Mouse (Mus musculus): ENCODE measurements around the gene Slc16a2. TPM values are rescaled to one million over a fixed set of nuclear protein-coding genes. Genes with fewer than 3 reads are reported as not detected.

Gene Slc16a2
- polyA plus RNA-seq, 1 experiment, result 31.3 TPM

GRCm38 (mm10) chrX:103741215-103742056, 80.3 kb downstream of the Slc16a2 start:
- no peak for TF ChIP-seq POLR2A (IDR thresholded peaks at IDR 0.05; ENCODE audit: low read depth, low read length)
- Histone ChIP-seq H3K27ac (ENCODE audit: insufficient read depth, low read length) (peak overlapping the region; percentile 78), H3K4me1 (ENCODE audit: control insufficient read depth, insufficient read depth, low read length) (no peaks in the 10 kb centered on the region; the same call in 1 of the 2 replicates), H3K4me3 (ENCODE audit: insufficient read depth, low read length) (no peak overlapping the region)

- H3K4me3 ChIP-seq (ENCODE audit: insufficient read depth, low read length), result no peak overlapping the region
- no peaks in the 10 kb centered on the region for H3K4me1 ChIP-seq (ENCODE audit: control insufficient read depth, insufficient read depth, low read length)
- TF ChIP-seq POLR2A (IDR thresholded peaks at IDR 0.05; ENCODE audit: low read depth, low read length) (no peak), CTCF (IDR thresholded peaks at IDR 0.05; ENCODE audit: borderline replicate concordance, insufficient read depth, low read length) (no peak)
- no peak overlapping the region for H3K27ac ChIP-seq (ENCODE audit: insufficient read depth, low read length)
These were observed 87.7 kb downstream of the Slc16a2 start for GRCm38 (mm10) chrX:103734041-103734625.

GRCm38 (mm10) chrX:103733091-103733490, 88.7 kb downstream of the Slc16a2 start:
- Histone ChIP-seq H3K27ac (ENCODE audit: insufficient read depth, low read length) (no peak overlapping the region), H3K4me1 (ENCODE audit: control insufficient read depth, insufficient read depth, low read length) (no peaks in the 10 kb centered on the region), H3K4me3 (ENCODE audit: insufficient read depth, low read length) (no peak overlapping the region)
- no peak for TF ChIP-seq CTCF (IDR thresholded peaks at IDR 0.05; ENCODE audit: borderline replicate concordance, insufficient read depth, low read length)
- TF ChIP-seq POLR2A (IDR thresholded peaks at IDR 0.05; ENCODE audit: low read depth, low read length), result no peak

- Histone ChIP-seq H3K27ac (ENCODE audit: insufficient read depth, low read length) (no peak overlapping the region), H3K4me3 (ENCODE audit: insufficient read depth, low read length) (no peak overlapping the region)
- TF ChIP-seq POLR2A (IDR thresholded peaks at IDR 0.05; ENCODE audit: low read depth, low read length), result no peak
- TF ChIP-seq CTCF (IDR thresholded peaks at IDR 0.05; ENCODE audit: borderline replicate concordance, insufficient read depth, low read length), result no peak
These were observed 89.6 kb downstream of the Slc16a2 start for GRCm38 (mm10) chrX:103732033-103732703.

GRCm38 (mm10) chrX:103722437-103722836, 99.3 kb downstream of the Slc16a2 start:
- H3K4me3 ChIP-seq (ENCODE audit: insufficient read depth, low read length), result no peak overlapping the region
- H3K4me1 ChIP-seq (ENCODE audit: control insufficient read depth, insufficient read depth, low read length), result peaks cover 3% of the 10 kb centered on the region; the same call in 1 of the 2 replicates
- H3K27ac ChIP-seq (ENCODE audit: insufficient read depth, low read length), result no peak overlapping the region
- no peak for TF ChIP-seq CTCF (IDR thresholded peaks at IDR 0.05; ENCODE audit: borderline replicate concordance, insufficient read depth, low read length)

More at GRCm38 (mm10) chrX:103732033-103732703, 89.6 kb downstream of the Slc16a2 start:
- no peaks in the 10 kb centered on the region for H3K4me1 ChIP-seq (ENCODE audit: control insufficient read depth, insufficient read depth, low read length)

DNA sequence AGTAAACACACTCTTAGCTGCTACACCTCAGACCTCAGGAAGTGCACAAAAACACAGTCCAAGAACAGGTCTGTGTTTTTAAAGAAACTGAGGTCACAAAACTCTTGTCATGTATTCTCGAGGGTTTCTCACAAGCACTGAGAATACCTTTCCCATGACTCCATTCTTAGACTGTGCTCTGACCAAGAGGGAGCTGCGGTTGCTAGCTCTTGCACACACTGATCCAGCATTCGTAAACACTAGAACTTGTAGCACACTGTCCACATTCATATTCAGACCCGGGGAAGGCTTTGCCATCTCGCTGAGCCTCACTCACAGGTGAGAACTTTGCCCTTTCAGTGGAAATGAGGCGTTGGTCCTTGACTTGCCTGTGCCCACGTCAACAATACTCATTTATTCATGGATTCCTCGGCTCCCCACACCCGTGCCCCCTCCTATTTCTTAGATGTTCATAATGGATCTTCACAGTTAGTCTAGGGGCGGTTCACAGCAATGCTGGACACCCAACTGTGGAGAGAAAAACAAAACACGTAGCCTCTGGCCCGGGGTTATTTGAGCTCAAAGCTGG, 102.1 kb downstream of the Slc16a2 start:
- H3K4me1 ChIP-seq (ENCODE audit: control insufficient read depth, insufficient read depth, low read length), result peaks cover 3% of the 10 kb centered on the region; the same call in 1 of the 2 replicates
- no peak overlapping the region for H3K27ac ChIP-seq (ENCODE audit: insufficient read depth, low read length)
- no peak overlapping the region for H3K4me3 ChIP-seq (ENCODE audit: insufficient read depth, low read length)
- TF ChIP-seq POLR2A (IDR thresholded peaks at IDR 0.05; ENCODE audit: low read depth, low read length) (no peak), CTCF (IDR thresholded peaks at IDR 0.05; ENCODE audit: borderline replicate concordance, insufficient read depth, low read length) (no peak)

DNA sequence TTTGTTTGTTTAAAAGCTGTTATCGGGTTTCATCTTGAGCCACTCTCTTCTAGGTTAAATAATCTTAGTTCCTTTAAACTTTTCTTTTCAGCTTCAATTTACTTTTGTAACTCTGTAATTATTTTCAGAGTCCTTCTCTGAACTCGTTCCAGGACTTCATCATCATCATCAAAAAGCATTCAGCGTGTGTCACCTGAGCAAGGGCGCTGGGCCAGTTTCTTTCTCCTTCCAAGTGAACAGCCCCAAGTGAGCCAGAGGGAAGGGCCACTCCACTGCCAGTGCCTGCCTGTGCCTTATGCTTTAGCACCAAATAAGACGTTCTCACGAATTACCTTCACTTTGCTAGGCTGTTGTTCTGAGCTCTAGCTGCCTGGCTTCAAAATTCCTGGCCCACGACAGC, 108.9 kb downstream of the Slc16a2 start:
- Histone ChIP-seq H3K4me3 (ENCODE audit: insufficient read depth, low read length) (no peak overlapping the region), H3K27ac (ENCODE audit: insufficient read depth, low read length) (no peak overlapping the region), H3K4me1 (ENCODE audit: control insufficient read depth, insufficient read depth, low read length) (no peaks in the 10 kb centered on the region)
- no peak for TF ChIP-seq CTCF (IDR thresholded peaks at IDR 0.05; ENCODE audit: borderline replicate concordance, insufficient read depth, low read length)
- TF ChIP-seq POLR2A (IDR thresholded peaks at IDR 0.05; ENCODE audit: low read depth, low read length), result no peak

- H3K4me3 ChIP-seq (ENCODE audit: insufficient read depth, low read length), result no peak overlapping the region
- TF ChIP-seq CTCF (IDR thresholded peaks at IDR 0.05; ENCODE audit: borderline replicate concordance, insufficient read depth, low read length) (no peak), POLR2A (IDR thresholded peaks at IDR 0.05; ENCODE audit: low read depth, low read length) (no peak)
- H3K4me1 ChIP-seq (ENCODE audit: control insufficient read depth, insufficient read depth, low read length), result no peaks in the 10 kb centered on the region
- no peak overlapping the region for H3K27ac ChIP-seq (ENCODE audit: insufficient read depth, low read length)
These were observed 112.1 kb downstream of the Slc16a2 start for GRCm38 (mm10) chrX:103709671-103710070.

DNA sequence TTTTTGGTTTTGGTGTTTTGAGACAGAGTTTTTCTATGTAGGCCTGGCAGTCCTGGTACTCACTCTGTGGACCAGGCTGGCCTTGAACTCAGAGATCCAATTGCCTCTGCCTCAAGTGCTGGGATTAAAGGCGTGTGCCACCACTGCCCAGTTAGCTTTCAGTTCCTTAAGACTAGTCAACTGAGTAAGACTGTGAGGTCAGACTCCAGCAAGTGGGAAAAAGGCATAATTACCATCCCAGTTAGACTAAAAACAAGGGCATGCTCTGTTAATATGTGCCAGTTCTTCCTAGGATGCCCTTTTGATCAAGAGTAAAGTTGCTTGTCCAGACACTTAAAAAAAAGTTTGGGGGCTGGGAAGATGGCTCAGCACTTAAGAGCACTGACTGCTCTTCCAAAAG, 113.2 kb downstream of the Slc16a2 start:
- Histone ChIP-seq H3K4me1 (ENCODE audit: control insufficient read depth, insufficient read depth, low read length) (no peaks in the 10 kb centered on the region), H3K4me3 (ENCODE audit: insufficient read depth, low read length) (no peak overlapping the region), H3K27ac (ENCODE audit: insufficient read depth, low read length) (no peak overlapping the region)
- TF ChIP-seq CTCF (IDR thresholded peaks at IDR 0.05; ENCODE audit: borderline replicate concordance, insufficient read depth, low read length) (no peak), POLR2A (IDR thresholded peaks at IDR 0.05; ENCODE audit: low read depth, low read length) (no peak)
